Mouse (Mus musculus) embryo, embryonic 9.5 days (tissue): ENCODE data around the gene Kat6b.

ENCODE experiments used
- DNase-seq: peaks from one replicate; pipeline ENCODE4 v3.0.0-alpha.2; 2017; ENCODE audit errors: extremely low spot score

Kat6b gene

DNA sequence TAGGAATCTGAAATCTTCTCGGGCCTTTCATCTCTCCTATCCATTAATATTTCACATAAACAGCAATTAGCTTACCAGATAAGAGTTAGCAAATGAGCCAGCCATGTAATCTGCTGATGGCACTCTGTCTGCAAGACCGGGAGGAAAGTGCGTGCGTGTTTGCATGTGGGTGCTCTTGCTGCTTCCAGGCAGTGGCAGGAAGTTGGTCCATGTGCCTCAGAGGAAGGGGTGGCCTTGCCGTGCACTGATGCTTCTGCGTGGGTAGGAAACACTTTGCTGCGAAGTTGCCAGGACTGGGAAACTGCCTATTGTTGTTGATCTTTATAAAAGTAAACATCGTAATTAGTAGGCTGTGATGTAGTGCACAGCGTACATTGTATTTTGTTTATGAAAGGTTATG, 42.0 kb downstream of the Kat6b start:
- DNase-seq = no peak

GRCm38 (mm10) chr14:21523851-21524441, 42.7 kb downstream of the Kat6b start:
- DNase-seq = peak; percentile 27

DNA sequence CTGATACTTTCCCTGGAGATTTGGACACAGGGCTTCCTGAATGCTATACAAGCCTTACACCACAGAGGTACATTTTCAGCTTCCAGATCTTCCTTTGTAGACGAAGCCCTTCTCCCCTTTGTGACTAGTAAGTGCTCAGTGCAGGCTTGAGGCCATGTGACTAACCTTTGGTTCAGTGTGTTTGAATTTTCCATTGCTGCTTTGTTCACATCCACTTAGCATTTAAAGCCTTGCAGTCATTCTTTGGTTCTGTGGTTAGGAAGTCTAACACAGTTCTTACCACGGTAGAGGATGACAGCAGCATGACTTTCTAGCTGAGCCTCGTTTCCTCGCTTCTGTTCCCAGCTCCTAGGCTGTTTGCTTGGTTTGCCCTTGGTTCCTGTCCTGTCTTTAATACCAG, 44.4 kb downstream of the Kat6b start:
- no peak for DNase-seq

DNA sequence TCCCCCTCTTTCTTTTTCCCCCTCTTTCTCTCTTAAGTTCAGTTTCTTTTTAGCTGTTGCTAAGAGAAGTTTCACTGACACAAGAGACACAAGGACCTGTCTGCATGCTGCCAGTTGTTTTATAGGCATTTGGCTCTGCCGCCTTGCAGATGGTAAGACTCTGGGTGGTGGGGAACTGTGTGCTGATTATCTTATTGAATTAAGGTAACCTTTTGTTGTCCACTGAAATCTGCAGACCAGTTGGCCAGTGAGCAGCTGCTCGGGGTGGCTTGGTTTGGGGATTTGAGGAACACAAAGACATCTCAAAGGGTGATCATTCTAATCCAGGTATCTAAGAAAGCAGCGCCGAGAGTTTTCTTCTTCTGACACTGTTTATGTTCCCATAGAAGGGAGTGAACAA, 52.3 kb downstream of the Kat6b start:
- DNase-seq = no peak

- DNase-seq = no peak
Measured at GRCm38 (mm10) chr14:21534066-21534465, 52.8 kb downstream of the Kat6b start.

DNA sequence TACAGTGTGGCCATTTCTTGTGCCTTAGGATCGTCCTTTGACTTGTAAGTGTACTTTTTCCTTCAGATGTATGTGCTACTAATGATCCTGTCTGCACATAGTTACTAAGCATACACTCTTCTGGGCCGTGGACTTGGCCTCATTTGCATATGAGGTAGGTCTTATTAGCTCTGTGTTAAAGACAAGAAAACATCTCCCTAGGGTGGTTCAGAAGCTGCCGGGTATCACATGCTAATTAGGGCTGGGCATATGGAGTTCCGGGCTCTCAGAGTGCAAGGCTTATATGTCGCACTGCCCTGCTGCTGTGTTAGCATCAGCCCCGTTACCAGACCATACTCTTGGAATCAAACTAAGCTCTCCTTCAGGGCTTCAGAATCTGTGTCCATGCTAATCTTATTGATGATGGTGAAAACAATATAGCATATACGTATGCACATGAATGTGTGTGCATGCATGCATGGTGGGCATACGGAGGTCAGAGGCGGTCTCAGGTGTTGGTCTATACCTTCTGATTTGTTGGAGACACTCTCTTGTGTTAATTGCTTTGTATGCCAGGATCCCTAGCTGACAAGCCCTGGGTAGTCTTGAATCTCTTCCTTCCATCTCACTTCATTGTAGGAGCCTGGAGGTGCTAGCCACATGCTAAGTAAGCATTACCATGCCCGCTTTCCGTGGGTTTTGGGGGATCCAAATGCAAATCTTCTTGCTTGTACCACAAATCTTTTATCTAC, 53.5 kb downstream of the Kat6b start:
- DNase-seq = no peak

DNA sequence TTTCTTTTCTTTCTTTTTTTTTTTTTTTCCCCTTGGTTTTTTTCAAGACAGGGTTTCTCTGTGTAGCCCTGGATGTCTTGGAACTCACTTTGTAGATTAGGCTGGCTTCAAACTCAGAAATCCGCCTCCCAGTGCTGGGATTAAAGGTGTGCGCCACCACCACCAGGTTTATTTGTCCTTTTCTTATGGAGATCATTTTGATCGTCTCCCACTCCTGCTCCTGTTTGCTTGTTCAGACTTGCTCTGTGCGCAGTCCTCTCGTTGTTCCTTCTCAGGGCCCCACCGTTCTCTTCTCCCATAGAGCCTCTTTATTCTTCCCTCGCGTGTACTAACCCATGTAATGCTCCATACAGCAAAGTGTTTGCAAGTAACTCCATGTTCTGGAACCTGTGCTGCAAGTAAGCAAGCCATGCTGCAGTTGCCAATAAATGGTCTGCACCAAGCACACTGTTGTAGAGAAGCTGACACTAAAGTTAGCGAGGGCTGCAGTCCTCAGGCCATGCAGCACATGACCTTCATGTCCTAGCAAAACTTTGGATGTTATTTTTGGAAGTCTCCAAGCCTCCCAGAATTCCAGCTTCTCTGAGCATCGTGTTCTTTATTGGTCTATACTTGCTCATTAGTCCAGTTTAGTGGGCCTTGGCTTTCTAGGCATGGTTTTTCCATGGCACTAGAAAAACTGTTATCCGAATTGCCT, 55.4 kb downstream of the Kat6b start:
- no peak for DNase-seq

DNA sequence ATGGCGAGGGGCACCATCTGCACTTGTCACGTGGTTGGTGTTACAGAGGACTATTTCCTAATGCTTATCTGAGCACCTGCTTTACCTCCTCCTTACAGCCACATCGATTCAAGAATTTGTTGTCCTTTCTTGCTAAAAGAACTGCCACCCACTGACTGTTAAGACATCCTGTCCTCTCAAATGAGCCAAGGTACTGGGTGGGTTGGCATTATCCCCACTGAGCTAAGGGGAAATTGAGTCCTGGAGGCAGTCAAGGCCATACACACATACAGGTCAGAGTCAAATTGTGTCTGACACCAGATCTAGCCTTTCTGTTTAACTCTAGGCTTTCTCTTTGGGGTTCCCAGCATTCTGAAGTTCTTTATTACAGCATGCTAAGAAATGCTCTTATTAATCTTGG, 56.6 kb downstream of the Kat6b start:
- DNase-seq = no peak

- no peak for DNase-seq
Measured at GRCm38 (mm10) chr14:21539731-21540130, 58.5 kb downstream of the Kat6b start.

DNA sequence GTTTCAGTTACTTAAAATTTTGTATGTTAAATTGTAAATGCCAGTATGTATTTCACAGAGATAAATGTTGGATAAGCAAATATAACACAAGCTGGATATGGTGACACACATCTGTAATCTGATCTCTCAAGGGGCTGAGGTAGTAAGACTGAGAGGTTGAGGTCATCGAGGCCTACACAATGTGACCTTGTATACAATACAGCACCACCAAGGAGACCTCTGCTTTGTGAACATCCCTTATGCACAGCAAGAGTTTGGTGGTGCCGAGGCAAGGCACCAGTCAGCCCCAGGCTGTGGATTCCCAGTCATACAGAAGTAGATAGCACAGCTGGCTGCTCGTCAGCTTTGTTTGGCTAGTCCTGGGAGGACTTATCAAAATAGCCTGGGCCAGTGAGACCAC, 59.1 kb downstream of the Kat6b start:
- DNase-seq = no peak

GRCm38 (mm10) chr14:21545529-21545928, 64.3 kb downstream of the Kat6b start:
- DNase-seq = no peak

GRCm38 (mm10) chr14:21546351-21546750, 65.1 kb downstream of the Kat6b start:
- no peak for DNase-seq

GRCm38 (mm10) chr14:21547297-21547696, 66.1 kb downstream of the Kat6b start:
- DNase-seq = no peak

DNA sequence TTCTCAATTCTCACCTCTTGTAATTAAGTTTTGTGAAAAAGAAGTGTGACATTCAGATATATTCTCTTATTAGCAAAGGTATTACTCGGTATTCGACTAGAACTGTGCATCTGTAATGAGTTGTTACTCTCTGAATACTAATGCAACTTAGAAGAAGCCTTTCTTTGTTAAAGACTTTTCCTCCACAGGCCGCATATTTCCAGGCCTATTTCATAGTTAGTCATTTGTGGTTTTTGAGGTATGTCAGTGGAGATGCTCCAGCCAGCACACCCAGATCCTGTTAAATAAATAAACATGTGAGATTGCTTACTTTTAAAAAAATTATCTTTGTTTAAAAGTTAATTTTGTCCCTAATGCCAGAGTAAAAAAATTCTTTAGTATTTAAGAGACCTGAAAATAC, 66.7 kb downstream of the Kat6b start:
- DNase-seq = no peak

DNA sequence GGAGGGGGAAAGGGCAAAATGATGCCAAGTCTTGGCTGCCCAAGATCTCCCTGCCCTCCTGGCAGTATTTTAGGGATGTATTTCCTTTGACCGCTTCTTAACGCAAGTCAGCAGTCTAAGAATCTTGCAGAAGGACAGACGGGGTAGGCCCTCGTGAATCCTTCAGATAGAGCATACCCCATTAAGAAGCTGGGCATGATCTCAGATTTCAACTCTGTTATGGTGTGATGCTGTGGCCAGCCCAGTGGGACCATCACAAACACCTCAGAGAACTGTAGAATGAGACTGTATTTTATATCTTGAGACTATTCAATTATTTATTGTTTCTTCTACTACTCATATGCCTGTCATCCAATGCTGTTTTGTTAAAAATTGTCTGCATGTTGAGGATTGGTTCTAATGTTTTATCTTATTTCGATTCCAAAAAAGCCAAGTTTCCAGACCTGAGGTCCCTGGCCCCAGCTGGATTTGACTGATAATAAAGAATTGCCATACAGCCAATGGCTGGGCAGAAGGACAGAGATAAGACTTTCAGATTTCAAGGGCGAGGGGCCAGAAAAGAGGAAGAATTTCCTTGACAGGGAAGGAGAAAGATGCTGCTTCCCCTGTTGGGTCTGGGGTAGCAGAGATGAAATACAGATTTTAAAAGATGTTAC, 67.8 kb downstream of the Kat6b start:
- no peak for DNase-seq

DNA sequence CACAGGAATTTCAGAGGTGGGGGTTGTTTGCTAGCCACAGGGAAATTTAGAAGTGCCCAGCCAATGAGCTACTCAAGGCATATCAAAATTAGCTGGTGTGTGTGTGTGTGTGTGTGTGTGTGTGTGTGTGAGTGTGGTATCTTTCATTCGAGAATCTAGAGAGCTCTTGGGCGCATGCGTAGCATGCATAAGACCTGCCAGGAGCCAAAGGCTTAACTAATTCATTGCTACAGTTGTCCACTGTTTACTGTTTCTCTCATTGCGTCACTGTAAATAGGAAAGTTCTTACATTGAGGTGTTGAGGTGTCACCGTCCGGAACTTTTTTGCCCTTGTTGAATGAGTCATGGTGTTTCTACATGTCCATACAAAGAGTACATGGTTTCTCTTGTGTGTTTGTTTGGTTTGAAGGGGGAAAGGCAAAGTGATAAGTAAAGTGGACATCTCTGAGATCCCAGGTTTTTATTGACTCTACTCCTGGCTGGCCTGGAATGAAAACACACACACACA, 68.4 kb downstream of the Kat6b start:
- no peak for DNase-seq

- DNase-seq = no peak
Measured at GRCm38 (mm10) chr14:21550576-21550975, 69.3 kb downstream of the Kat6b start.

DNA sequence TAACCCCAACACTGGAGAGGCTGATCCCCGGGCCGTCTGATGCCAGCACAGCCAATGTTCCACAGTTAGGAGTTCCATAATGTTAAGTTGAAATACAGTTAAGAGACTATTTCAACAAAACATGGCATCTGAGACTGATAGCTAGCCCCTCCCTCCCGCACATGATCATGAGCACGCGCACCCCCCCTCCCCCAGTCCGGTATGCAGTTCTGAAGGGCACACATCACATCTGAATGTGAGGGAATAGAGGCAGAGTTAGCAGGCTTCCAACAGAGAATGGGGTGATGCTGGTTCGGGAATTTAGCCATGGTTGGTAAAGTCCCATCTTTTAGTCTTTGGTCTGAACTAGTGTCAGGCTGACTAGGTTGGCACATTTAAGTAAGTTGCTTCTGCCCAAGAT, 70.4 kb downstream of the Kat6b start:
- no peak for DNase-seq

DNA sequence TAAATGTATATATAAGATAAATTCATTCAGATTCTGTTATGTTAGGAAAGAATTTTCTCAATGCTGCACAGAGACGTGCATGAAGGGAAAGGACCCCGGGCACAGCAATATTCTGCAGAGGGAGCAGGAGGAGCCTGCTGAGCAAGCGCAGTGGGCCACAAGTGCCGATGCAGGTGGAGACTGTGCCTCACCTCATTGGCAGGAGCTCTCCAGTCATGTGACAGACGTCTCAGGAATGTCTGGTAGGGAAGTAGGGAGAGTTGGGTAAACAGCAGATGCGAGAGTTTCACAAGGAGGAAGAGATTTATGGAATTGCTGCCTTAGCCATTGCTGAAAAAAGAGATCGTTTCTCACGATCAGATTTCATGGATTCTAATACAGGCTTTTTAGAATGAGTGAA, 71.7 kb downstream of the Kat6b start:
- DNase-seq = no peak

GRCm38 (mm10) chr14:21554046-21554445, 72.8 kb downstream of the Kat6b start:
- DNase-seq = no peak

GRCm38 (mm10) chr14:21558440-21559131, 77.4 kb downstream of the Kat6b start:
- DNase-seq = no peak

GRCm38 (mm10) chr14:21559447-21559846, 78.2 kb downstream of the Kat6b start:
- DNase-seq = no peak
